Mouse (Mus musculus): ENCODE data around the gene Mthfsd.

Mthfsd gene

DNA sequence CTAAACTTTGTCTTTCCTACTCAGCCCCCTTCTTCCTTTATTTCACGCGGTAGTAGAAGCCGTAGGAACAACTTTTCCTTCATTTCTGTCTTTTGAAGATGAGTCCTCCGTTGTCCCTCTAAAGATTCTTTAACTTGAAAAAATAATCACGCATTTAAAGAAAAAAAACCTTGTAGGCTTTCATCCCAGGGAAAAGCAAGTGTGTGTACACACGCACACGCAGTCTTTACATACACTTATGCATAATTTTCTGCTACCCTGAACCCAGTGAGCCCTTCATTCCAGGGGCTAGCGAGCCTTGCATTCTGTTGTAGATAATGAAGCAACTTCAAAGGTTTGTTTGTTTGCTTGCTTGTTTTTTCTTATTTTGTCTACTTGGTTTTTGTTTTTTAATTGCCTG, 19.9 kb downstream of the Mthfsd start:
- no peak for DNase-seq

DNA sequence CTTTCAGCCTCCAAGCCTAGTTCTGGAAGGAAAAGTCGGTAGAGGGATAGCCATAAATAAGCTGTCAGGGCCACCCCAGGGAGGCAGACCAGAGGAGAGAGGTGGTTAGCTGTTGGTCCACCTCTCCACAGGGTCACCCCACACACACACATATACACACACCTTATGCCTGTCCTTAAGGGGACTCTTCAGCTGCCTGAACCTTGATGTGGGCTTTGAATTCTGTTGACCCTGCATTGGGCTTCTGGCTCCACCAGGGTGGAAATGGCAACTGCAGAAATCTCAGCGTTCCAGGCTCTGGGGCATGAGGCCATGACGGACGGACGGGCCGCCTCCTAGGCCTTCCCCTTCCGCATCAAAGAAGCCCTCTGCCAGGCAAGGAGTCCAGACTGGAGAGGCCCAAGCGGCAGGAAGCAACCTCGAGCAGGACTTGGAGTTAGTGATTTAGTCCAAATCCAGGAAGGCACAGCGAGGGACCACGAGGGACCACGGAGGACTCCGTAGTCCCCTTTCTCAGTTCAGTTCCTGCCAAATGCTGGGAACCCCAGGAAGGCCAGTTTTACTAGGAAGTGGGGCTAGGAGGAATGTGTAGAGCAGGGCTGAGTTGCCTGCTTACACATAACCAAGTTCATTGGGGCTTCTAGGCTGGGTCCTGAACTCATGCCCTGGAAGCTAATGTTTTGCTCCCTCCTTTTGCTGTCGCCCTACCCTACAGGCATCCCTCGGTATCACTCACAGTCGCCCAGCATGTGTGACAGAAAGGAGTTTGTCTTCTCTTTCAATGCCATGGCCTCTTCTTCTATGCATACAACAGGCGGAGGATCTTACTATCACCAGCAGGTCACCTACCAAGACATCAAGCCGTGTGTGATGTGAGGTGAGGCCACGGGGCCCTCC, 21.9 kb downstream of the Mthfsd start:
- DNase-seq, result no peak

- no peak for DNase-seq
Measured at GRCm38 (mm10) chr8:121085561-121085960, 22.6 kb downstream of the Mthfsd start.

GRCm38 (mm10) chr8:121085011-121085410, 23.2 kb downstream of the Mthfsd start:
- no peak for DNase-seq

DNA sequence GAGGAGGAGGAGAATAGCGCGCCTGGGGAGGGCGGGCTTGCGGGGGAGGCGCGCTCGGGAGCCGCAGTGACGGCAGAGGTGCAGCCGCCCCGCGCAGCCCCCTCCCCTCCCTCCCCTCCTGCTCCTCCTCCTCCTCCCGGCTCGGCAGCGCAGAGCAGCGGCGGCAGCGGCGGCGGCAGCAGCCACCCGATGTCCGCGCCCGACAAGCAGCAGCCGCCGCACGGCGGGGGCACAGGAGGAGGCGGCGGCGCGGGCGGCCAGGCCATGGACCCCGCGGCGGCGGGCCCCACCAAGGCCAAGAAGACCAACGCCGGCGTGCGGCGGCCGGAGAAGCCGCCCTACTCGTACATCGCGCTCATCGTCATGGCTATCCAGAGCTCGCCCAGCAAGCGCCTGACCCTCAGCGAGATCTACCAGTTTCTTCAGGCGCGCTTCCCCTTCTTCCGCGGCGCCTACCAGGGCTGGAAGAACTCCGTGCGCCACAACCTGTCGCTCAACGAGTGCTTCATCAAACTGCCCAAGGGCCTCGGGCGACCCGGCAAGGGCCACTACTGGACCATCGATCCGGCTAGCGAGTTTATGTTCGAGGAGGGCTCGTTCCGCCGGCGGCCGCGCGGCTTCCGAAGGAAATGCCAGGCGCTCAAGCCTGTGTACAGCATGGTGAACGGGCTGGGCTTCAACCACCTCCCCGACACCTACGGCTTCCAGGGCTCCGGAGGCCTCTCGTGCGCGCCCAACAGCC, 23.8 kb downstream of the Mthfsd start, which contains the start of gene Foxf1:
Gene Foxf1, plus strand, starts transcription at position 177 of the 742 bp plus-strand sequence.
- DNase-seq, result no peak

GRCm38 (mm10) chr8:121083936-121084209, 24.3 kb downstream of the Mthfsd start:
- no peak for DNase-seq

- DNase-seq, result peak; percentile 98
Measured at GRCm38 (mm10) chr8:121083093-121083935, 24.9 kb downstream of the Mthfsd start.

DNA sequence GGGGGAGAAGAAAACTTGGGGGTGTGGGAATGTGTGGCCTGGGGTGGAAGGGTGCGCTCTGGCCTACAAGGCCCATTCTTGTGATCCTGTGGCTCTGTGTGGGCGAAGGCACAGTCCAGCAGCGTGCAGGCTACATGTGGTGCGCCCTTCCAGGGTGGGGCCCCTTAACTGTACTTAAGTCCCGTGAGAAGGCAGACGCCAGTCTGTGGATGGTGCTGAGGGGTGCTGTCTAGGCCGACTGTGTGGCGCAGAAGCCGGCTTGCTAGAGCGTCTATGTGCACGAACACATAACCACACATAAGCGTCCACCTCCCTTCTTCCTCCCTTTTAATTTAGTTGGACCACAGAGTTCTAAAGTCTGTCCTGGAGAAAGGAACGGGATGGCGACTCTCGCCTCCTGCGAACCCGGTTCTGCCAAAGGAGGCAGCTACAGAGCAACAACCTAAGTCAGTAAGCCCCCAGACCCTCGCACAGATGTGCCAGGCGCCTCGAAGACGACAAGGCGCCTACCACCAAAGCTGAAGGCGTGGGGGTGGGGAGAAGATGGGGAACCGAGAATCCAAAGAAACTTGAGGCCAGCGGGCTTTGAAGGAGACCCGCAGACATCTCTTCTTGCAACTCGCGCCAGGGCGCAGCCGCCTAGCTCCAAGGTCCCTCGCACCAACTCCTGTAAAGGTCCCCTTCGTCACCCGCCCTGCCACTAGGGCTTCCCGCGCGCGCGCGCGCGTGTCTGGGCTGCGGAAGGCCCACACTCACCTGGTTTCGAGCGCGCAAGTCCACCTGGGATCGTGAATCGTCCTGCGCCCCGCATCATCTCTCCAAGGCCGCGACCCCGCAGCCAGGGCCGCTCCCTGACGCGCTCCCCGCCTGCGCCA, 25.7 kb downstream of the Mthfsd start:
- no peak for DNase-seq

GRCm38 (mm10) chr8:121081398-121081797, 26.8 kb downstream of the Mthfsd start:
- no peak for DNase-seq

GRCm38 (mm10) chr8:121080361-121081090, 27.7 kb downstream of the Mthfsd start:
- no peak for DNase-seq

DNA sequence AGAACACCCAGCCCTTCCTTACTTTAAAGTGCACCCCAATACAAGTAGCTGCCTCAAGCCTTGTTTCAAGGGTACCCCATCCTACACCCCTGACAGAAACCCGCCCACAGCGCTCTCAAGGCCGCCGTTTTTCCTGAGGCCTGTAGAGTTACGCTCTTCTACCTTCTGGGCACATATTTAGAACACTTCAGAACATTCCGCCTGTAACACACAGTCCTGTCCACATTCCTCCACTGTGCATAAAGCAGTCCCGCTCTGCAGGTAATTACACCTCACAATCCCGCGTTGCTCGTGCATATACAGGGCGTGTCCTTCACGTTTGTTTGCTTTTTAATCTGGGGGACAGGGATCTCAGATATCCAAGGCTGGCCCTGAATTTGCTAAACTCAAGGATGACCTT, 28.2 kb downstream of the Mthfsd start:
- no peak for DNase-seq

GRCm38 (mm10) chr8:121079201-121079600, 29.0 kb downstream of the Mthfsd start:
- DNase-seq, result no peak

GRCm38 (mm10) chr8:121078721-121079120, 29.5 kb downstream of the Mthfsd start:
- DNase-seq, result no peak

DNA sequence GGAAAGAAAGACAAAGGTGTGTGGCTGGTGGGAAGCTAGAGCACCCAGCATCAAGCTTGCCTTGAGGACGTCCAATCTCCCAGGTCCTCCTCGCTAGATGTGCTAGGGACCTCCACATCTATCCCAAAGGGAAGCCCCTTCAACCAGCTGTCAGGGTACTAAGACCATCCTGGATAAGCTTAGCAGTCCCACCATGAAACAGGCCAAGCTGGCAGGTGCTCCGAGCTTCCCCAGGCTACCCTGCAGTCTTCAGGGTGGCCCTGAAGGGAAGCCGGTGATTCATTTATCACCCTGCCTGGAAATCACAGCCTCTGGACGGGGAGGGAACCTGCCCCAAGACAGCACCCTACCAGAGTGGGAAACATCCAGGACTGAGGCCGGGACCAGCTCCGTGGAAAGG, 31.6 kb downstream of the Mthfsd start:
- DNase-seq, result no peak

- DNase-seq, result no peak
Measured at GRCm38 (mm10) chr8:121075936-121076335, 32.3 kb downstream of the Mthfsd start.

DNA sequence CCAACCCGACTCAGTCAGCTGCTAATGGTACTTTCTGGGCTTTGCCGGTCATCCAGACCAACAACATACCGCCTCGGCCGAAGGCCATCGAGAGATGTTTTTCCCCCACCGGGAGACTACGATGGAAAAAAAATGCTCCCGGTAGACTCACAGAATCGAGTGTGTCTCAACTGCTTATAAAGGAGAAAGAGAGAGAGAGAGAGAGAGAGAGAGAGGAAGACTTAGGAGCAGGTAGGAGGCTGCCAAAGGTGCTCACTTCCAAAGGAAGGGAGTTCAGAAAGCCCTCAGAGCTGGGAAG, 33.4 kb downstream of the Mthfsd start:
- no peak for DNase-seq

GRCm38 (mm10) chr8:121074108-121074847, 33.9 kb downstream of the Mthfsd start:
- DNase-seq, result no peak

DNA sequence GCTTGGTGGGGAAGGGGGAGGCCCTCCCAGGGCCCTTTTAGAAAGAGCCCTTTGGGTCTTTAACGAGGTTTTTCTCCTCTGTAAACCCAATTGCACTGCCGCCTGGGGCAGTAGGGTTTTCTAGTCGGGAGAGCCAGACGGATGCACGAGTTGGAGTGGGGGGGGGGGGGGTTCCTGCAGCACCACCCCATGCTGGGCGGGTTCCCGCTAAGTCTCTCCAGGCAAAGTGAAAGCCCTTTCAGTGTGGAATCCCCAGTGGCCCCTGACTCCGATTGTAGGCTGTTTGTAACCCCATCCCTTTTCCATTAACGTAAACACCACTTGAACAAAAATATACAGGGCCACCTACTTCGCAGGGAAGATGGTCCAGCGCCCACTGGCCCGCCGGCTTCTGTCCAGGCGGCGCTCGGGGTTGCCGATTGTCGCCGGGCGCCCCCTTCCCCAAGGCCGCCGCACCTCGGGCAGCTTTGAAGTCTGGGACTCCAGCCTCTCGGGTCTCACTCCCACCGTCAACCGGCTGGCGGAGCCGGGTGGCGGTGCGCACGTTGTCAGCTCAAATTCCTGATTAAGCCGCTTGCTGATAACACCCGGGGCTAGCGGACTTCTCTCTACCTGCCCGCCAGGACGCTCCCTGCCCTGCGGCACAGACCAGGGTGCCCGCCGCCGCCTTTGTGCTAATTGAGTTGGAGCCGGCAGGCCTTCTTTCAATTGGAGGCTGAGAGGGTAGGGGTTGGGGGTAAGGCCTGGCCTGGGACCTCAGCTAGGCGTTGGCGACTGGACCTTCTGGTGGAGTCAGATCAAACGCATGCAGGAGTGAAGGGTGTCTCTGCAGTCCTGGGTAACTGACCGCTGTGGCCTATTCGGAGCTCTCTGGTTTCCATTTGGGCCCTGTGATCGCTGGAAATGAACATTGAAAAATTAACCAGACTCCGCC, 34.8 kb downstream of the Mthfsd start:
- DNase-seq, result no peak

- no peak for DNase-seq
Measured at GRCm38 (mm10) chr8:121072406-121073130, 35.6 kb downstream of the Mthfsd start.
